Mouse (Mus musculus) ES-Bruce4 (cell line): ENCODE data around the gene Rin1.

Experiments used
- CTCF ChIP-seq: IDR thresholded peaks from one replicate; pipeline ENCODE4 v1.8.1; 2011; ENCODE audit warnings: low read depth, low read length
- EP300 ChIP-seq: IDR thresholded peaks from 2 replicates; pipeline ENCODE4 v1.6.1; 2011; ENCODE audit warnings: low read depth, low read length; ENCODE audit not compliant: insufficient read depth
- POLR2A ChIP-seq: IDR thresholded peaks from one replicate; pipeline ENCODE4 v1.8.1; 2011; ENCODE audit warnings: low read length; ENCODE audit not compliant: insufficient read depth

GRCm38 (mm10) chr19:5071077-5071476 lies 20.8 kb downstream of the Rin1 start:
- TF ChIP-seq CTCF, result no peak
- no peak for TF ChIP-seq POLR2A
- TF ChIP-seq EP300, result no peak
